In genomic region chr4:103064421-103064820, GRCm38 (mm10) we compare ENCODE assay signal across 32 mouse cellular contexts. TPM values are rescaled to one million over a fixed set of nuclear protein-coding genes. Genes with fewer than 3 reads are reported as not detected.
"Had no signal": no experiment of that assay in that cellular context is flagged by ENCODE, and none has a peak within 500 bp of the region (broad histone marks: within the 10 kb centered on the region; RNA-seq: fewer than 3 reads in every experiment).

No protein-coding gene starts in this region.

- H3K27me3 ChIP-seq: heart, embryonic 13.5 days; heart, embryonic 15.5 days; hindbrain, embryonic 13.5 days; hindbrain, embryonic 15.5 days; kidney, embryonic 15.5 days; limb, embryonic 12.5 days had no signal

- H3K4me3 ChIP-seq: heart, adult 2 months; heart, embryonic 13.5 days; heart, embryonic 15.5 days; hindbrain, embryonic 13.5 days; hindbrain, embryonic 15.5 days; kidney, embryonic 15.5 days; layer of hippocampus, adult 2 months; left cerebral cortex, adult 2 months; limb, embryonic 10.5 days; limb, embryonic 12.5 days had no signal

- H3K27ac ChIP-seq: heart, adult 2 months; heart, embryonic 13.5 days; heart, embryonic 15.5 days; hindbrain, embryonic 13.5 days; hindbrain, embryonic 15.5 days; hindbrain, postnatal 0 days; kidney, embryonic 15.5 days; layer of hippocampus, adult 2 months; left cerebral cortex, adult 2 months; limb, embryonic 10.5 days; limb, embryonic 12.5 days had no signal

- H3K4me1 ChIP-seq: heart, embryonic 13.5 days; heart, embryonic 15.5 days; hindbrain, embryonic 15.5 days; kidney, embryonic 15.5 days; limb, embryonic 10.5 days; limb, embryonic 12.5 days had no signal

- ATAC-seq: forebrain, embryonic 16.5 days; hindbrain, postnatal 0 days; intestine, embryonic 16.5 days had no signal

- DNase-seq: gastrocnemius, postnatal 14 days; gastrocnemius, postnatal 36 days; heart, adult 11 months; heart, adult 2 months; heart, postnatal 14 days; heart, postnatal 36 days; kidney, adult 11 months; kidney, adult 2 months; kidney, adult 9 months; kidney, postnatal 10 days; kidney, postnatal 25 days; kidney, postnatal 4 days; liver had no signal

- H3K4me2 ChIP-seq: heart, embryonic 11.5 days; heart, embryonic 13.5 days; heart, embryonic 15.5 days; hindbrain, embryonic 13.5 days; hindbrain, embryonic 15.5 days; kidney, embryonic 15.5 days; limb, embryonic 12.5 days had no signal

- H3K36me3 ChIP-seq: heart, embryonic 13.5 days; heart, embryonic 15.5 days; hindbrain, embryonic 15.5 days; kidney, embryonic 15.5 days; limb, embryonic 10.5 days; limb, embryonic 12.5 days had no signal

- H3K9me3 ChIP-seq: heart, embryonic 13.5 days; heart, embryonic 15.5 days; hindbrain, embryonic 13.5 days; hindbrain, embryonic 15.5 days; kidney, embryonic 15.5 days; limb, embryonic 10.5 days; limb, embryonic 12.5 days had no signal

- H3K9ac ChIP-seq: heart, embryonic 13.5 days; heart, embryonic 15.5 days; hindbrain, embryonic 13.5 days; hindbrain, embryonic 15.5 days; kidney, embryonic 15.5 days; limb, embryonic 12.5 days had no signal

RNA-seq across cellular contexts. Expression of gene Insl5, which starts 37.8 kb away (rescaled TPM):
- total RNA-seq: gastrocnemius, adult 8-10 months; gastrocnemius, postnatal 14 days; gastrocnemius, postnatal 36 days; heart, adult 2 months; heart, postnatal 14 days; heart, postnatal 36 days; hematopoietic stem cell, adult 5-6 weeks; hindbrain, postnatal 0 days; layer of hippocampus, postnatal 10 days had no signal
- polyA plus RNA-seq: gonadal fat pad, adult 2 months; heart, adult 2 months; heart, embryonic 15.5 days; heart, postnatal 0 days; hindbrain, embryonic 13.5 days; hindbrain, postnatal 0 days; intestine, embryonic 14.5 days; limb, embryonic 10.5 days; limb, embryonic 12.5 days had no signal
